Mouse (Mus musculus) erythroid progenitor cell, adult 5-6 weeks (primary cell): Measurements from ENCODE around the gene Tmem184a. TPM values are rescaled to one million over a fixed set of nuclear protein-coding genes. Genes with fewer than 3 reads are reported as not detected.

Experiments
- total RNA-seq, 2 experiments: library from RNA; stranded (forward) in 1 of 2; stranded (reverse) in 1 of 2; fragments of 150-400 nt in 1 of 2; fragments of 186-747, 209-891 nt in 1 of 2; gene quantifications; 2 replicates each; pipeline versions ENCODE4 v1.2.3 to v1.2.4; 2015 to 2017; ENCODE audit warnings: low replicate concordance in 2 of 2

Gene Tmem184a
- total RNA-seq, 2 experiments from 2014 or later: not detected

Other genes with a start within 250 kb of the Tmem184a start
- 42.8 and 81.4 TPM in 2 replicates for gene Micall2, start 83.6 kb downstream of the Tmem184a start, total RNA-seq (2015; ENCODE audit: low replicate concordance)
- 58.5 and 59.2 TPM in 2 replicates for gene Micall2, start 83.6 kb downstream of the Tmem184a start, total RNA-seq (2017; ENCODE audit: low replicate concordance)
- gene Ints1, start 44.2 kb downstream of the Tmem184a start, total RNA-seq (2015; ENCODE audit: low replicate concordance): 46.5 and 59.1 TPM in 2 replicates
- gene Ints1, start 44.2 kb downstream of the Tmem184a start, total RNA-seq (2017; ENCODE audit: low replicate concordance): 31.3 and 72.7 TPM in 2 replicates
- gene Mafk, start 28.4 kb downstream of the Tmem184a start, total RNA-seq (2015; ENCODE audit: low replicate concordance): 36.5 and 36.8 TPM in 2 replicates
- gene Mafk, start 28.4 kb downstream of the Tmem184a start, total RNA-seq (2017; ENCODE audit: low replicate concordance): 45.3 and 55.7 TPM in 2 replicates
- not detected in 2 replicates for gene Gm26938, start 6.5 kb upstream of the Tmem184a start, total RNA-seq (2015; ENCODE audit: low replicate concordance)
- not detected in 2 replicates for gene Gm26938, start 6.5 kb upstream of the Tmem184a start, total RNA-seq (2017; ENCODE audit: low replicate concordance)
- gene Psmg3, start 7.0 kb upstream of the Tmem184a start, total RNA-seq (2015; ENCODE audit: low replicate concordance): 3.2 and 25.2 TPM in 2 replicates
- gene Psmg3, start 7.0 kb upstream of the Tmem184a start, total RNA-seq (2017; ENCODE audit: low replicate concordance): 5.3 and 15.7 TPM in 2 replicates
- gene Elfn1, start 88.0 kb upstream of the Tmem184a start, total RNA-seq (2015; ENCODE audit: low replicate concordance): not detected in 2 replicates
- not detected in 2 replicates for gene Elfn1, start 88.0 kb upstream of the Tmem184a start, total RNA-seq (2017; ENCODE audit: low replicate concordance)